Mouse (Mus musculus): Measurements from ENCODE around the gene Cntnap5a.

GRCm38 (mm10) chr1:116128450-116129246 lies 444.1 kb downstream of the Cntnap5a start:
- TF ChIP-seq EP300 (IDR thresholded peaks at IDR 0.05; ENCODE audit: low read depth) (no peak), CTCF (IDR thresholded peaks at IDR 0.05; ENCODE audit: low read depth) (no peak)
